Mouse (Mus musculus) forelimb bud, embryonic 11.5 days (tissue): ENCODE measurements around the gene Aamp.

ENCODE experiments used
- DNase-seq: peaks from one replicate; pipeline ENCODE4 v3.0.0-alpha.2; 2012; ENCODE audit warnings: low read depth, low spot score

Aamp gene

GRCm38 (mm10) chr1:74238136-74238535 lies 46.4 kb downstream of the Aamp start:
- DNase-seq = no peak

- no peak for DNase-seq
These were observed 46.9 kb downstream of the Aamp start for GRCm38 (mm10) chr1:74237671-74238070.

GRCm38 (mm10) chr1:74236590-74237317 lies 47.8 kb downstream of the Aamp start:
- DNase-seq = no peak

- DNase-seq = peak; percentile 96
These were observed 48.5 kb downstream of the Aamp start, which contains the start of gene Arpc2 for GRCm38 (mm10) chr1:74235938-74236589. Gene Arpc2, plus strand, starts transcription at chr1:74236084.

GRCm38 (mm10) chr1:74230992-74231391 lies 53.5 kb downstream of the Aamp start:
- no peak for DNase-seq

GRCm38 (mm10) chr1:74229942-74230341 lies 54.6 kb downstream of the Aamp start:
- no peak for DNase-seq
